Mouse (Mus musculus): ENCODE results near the gene Ube2j1. TPM values are rescaled to one million over a fixed set of nuclear protein-coding genes. Genes with fewer than 3 reads are reported as not detected.

Gene Ube2j1
- polyA plus RNA-seq, 1 experiment from 2014 or later, result 42.2 TPM

DNA sequence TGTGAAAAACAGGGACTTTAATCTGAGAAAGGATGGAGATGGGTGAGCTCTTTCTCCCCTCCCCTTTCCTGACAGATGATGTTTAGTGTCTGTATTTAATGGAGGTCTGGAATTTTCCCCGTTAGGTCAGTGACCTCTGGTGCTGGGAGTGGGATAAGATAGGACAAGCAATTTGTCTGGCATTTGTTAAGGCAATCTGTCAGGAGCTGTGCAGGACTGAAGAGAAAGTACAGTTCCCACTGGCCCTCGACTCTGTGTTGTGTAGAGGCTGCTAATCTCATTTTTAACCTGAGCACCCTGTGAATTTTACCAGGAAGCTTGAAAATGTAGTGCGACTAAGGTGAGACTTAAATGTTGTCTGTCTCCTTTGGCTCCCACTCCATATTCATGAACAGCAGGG lies 45.5 kb upstream of the Ube2j1 start:
- 4% methylated on average over 3 of the region's 3 CpGs for WGBS
- DNase-seq (ENCODE audit: low spot score) (no peak), ATAC-seq (ENCODE audit: insufficient number of reproducible peaks, low FRiP score, low TSS enrichment, low read depth) (no peak)
- Histone ChIP-seq H3K4me2 (ENCODE audit: low read depth, severe bottlenecking) (no peak overlapping the region), H3K4me3 (ENCODE audit: low read depth, low read length) (peak overlapping the region; percentile 3; the same call in 1 of the 2 replicates), H3K9me3 (ENCODE audit: control insufficient read depth, low read length) (no peaks in the 10 kb centered on the region), H3K36me3 (ENCODE audit: control insufficient read depth, insufficient read depth, low read length) (no peaks in the 10 kb centered on the region), H3K27ac (replicated peaks; ENCODE audit: low read depth, low read length) (no peak overlapping the region), H3K4me1 (ENCODE audit: control insufficient read depth, insufficient read depth, low read length) (peaks cover 11% of the 10 kb centered on the region; the same call in 1 of the 2 replicates), H3K27me3 (ENCODE audit: control insufficient read depth, insufficient read depth, low read length) (no peaks in the 10 kb centered on the region; the same call in 1 of the 2 replicates), H3K9ac (ENCODE audit: low read length) (no peak overlapping the region)

DNA sequence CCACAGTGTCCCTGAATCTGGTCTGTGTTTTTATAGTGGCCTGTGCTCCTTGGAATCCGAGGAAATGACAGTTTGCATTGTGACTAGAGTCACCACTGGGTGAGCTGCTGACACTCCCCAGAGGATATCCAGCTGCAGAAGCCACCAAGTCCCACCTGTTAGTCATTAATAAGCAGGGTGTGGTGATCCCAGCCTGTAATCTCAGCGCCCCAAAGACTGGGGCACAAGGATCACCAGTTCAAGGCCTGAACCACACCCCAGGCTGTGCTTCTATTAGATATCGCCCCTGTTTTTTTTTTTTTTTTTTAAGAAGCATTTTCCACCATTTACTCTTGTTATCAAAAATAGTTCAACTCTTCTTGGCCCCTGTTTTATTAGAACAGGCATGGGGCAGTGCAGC lies 44.2 kb upstream of the Ube2j1 start:
- H3K9me3 ChIP-seq (ENCODE audit: control insufficient read depth, low read length), result no peaks in the 10 kb centered on the region
- no peak overlapping the region for H3K27ac ChIP-seq (replicated peaks; ENCODE audit: low read depth, low read length)
- no peaks in the 10 kb centered on the region for H3K27me3 ChIP-seq (ENCODE audit: control insufficient read depth, insufficient read depth, low read length)
- ATAC-seq (ENCODE audit: insufficient number of reproducible peaks, low FRiP score, low TSS enrichment, low read depth) (no peak), DNase-seq (ENCODE audit: low spot score) (no peak)
- H3K4me1 ChIP-seq (ENCODE audit: control insufficient read depth, insufficient read depth, low read length), result peaks cover 11% of the 10 kb centered on the region; the same call in 1 of the 2 replicates
- no peak overlapping the region for H3K4me2 ChIP-seq (ENCODE audit: low read depth, severe bottlenecking)
- no peak overlapping the region for H3K9ac ChIP-seq (ENCODE audit: low read length)
- no peaks in the 10 kb centered on the region for H3K36me3 ChIP-seq (ENCODE audit: control insufficient read depth, insufficient read depth, low read length)
- WGBS, result 52% methylated on average over 3 of the region's 3 CpGs
- H3K4me3 ChIP-seq (ENCODE audit: low read depth, low read length), result no peak overlapping the region

DNA sequence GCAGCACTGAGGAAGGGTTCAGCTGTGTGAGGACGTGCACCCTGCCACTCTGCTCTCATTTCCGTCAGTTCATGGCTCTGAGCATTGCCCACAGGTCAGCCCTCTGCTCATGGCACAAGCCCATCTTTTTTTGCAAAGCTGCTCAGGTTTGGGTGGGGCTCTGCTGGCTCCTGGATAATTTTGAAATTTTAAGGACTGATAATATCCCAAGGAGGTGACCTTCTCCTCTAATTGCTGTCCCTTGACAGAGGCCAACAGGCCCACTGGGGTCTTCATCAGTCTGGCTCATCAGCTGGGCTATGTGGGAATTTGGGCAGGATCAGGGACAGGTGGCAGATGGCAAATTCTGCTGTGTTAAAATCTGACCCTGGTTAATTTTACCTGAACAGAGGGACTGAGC lies 41.9 kb upstream of the Ube2j1 start:
- WGBS, result 85% methylated on average over 2 of the region's 2 CpGs
- Histone ChIP-seq H3K27ac (replicated peaks; ENCODE audit: low read depth, low read length) (no peak overlapping the region), H3K4me3 (ENCODE audit: low read depth, low read length) (no peak overlapping the region), H3K9me3 (ENCODE audit: control insufficient read depth, low read length) (no peaks in the 10 kb centered on the region), H3K4me1 (ENCODE audit: control insufficient read depth, insufficient read depth, low read length) (peaks cover 7% of the 10 kb centered on the region; the same call in 1 of the 2 replicates), H3K4me2 (ENCODE audit: low read depth, severe bottlenecking) (no peak overlapping the region), H3K27me3 (ENCODE audit: control insufficient read depth, insufficient read depth, low read length) (no peaks in the 10 kb centered on the region), H3K36me3 (ENCODE audit: control insufficient read depth, insufficient read depth, low read length) (no peaks in the 10 kb centered on the region), H3K9ac (ENCODE audit: low read length) (no peak overlapping the region)
- no peak for ATAC-seq (ENCODE audit: insufficient number of reproducible peaks, low FRiP score, low TSS enrichment, low read depth)
- no peak for DNase-seq (ENCODE audit: low spot score)

DNA sequence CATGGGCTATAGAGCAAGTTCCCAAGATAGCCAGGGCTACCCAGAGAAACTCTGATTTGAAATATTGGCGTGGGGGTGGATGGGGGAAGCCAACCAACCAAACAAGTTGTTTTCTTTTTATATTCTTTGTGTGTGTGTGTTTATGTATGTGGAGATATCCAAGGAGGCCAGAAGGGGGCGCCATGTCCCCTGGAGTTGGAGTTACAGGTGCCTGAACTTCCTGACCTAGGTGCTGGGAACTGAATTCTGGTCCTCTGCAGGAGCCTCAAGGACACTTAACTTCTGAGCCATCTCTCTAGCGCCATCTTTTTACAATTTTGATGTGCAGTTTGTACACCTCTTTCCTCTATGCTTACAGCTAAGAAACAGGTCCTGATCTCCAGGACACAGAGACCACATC lies 37.0 kb upstream of the Ube2j1 start:
- H3K36me3 ChIP-seq (ENCODE audit: control insufficient read depth, insufficient read depth, low read length), result no peaks in the 10 kb centered on the region
- WGBS, result 71% methylated on average over 3 of the region's 3 CpGs
- no peaks in the 10 kb centered on the region for H3K27me3 ChIP-seq (ENCODE audit: control insufficient read depth, insufficient read depth, low read length)
- no peak for DNase-seq (ENCODE audit: low spot score)
- H3K9me3 ChIP-seq (ENCODE audit: control insufficient read depth, low read length), result no peaks in the 10 kb centered on the region
- no peak for ATAC-seq (ENCODE audit: insufficient number of reproducible peaks, low FRiP score, low TSS enrichment, low read depth)
- H3K9ac ChIP-seq (ENCODE audit: low read length), result no peak overlapping the region
- no peak overlapping the region for H3K4me2 ChIP-seq (ENCODE audit: low read depth, severe bottlenecking)
- H3K4me1 ChIP-seq (ENCODE audit: control insufficient read depth, insufficient read depth, low read length), result no peaks in the 10 kb centered on the region
- H3K27ac ChIP-seq (replicated peaks; ENCODE audit: low read depth, low read length), result no peak overlapping the region
- no peak overlapping the region for H3K4me3 ChIP-seq (ENCODE audit: low read depth, low read length)

DNA sequence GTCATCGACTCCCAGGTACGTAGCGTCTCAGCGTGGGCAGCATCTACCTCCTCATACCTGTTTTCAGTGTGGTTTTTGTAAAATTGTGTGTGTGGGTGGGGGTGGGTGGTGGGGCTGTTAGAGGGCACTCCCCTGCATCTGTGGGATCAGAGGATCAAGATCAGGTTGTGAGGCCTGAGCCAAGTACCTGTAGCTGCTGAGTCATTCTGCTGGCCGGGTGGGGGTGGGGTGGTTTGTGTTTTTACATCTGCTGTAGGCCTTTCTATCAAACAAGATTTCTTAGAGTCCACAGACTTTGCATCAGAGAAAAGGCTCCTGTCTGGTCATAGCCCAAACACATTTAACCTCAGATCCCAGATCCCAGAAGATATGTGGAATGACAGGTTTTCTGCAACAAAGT lies 35.1 kb upstream of the Ube2j1 start:
- 92% methylated on average over 5 of the region's 5 CpGs for WGBS
- ATAC-seq (ENCODE audit: insufficient number of reproducible peaks, low FRiP score, low TSS enrichment, low read depth), result no peak
- H3K36me3 ChIP-seq (ENCODE audit: control insufficient read depth, insufficient read depth, low read length), result no peaks in the 10 kb centered on the region
- no peak for DNase-seq (ENCODE audit: low spot score)
- H3K4me1 ChIP-seq (ENCODE audit: control insufficient read depth, insufficient read depth, low read length), result no peaks in the 10 kb centered on the region
- no peak overlapping the region for H3K4me3 ChIP-seq (ENCODE audit: low read depth, low read length)
- H3K27me3 ChIP-seq (ENCODE audit: control insufficient read depth, insufficient read depth, low read length), result no peaks in the 10 kb centered on the region
- no peak overlapping the region for H3K4me2 ChIP-seq (ENCODE audit: low read depth, severe bottlenecking)
- no peaks in the 10 kb centered on the region for H3K9me3 ChIP-seq (ENCODE audit: control insufficient read depth, low read length)
- H3K27ac ChIP-seq (replicated peaks; ENCODE audit: low read depth, low read length), result no peak overlapping the region
- H3K9ac ChIP-seq (ENCODE audit: low read length), result no peak overlapping the region

DNA sequence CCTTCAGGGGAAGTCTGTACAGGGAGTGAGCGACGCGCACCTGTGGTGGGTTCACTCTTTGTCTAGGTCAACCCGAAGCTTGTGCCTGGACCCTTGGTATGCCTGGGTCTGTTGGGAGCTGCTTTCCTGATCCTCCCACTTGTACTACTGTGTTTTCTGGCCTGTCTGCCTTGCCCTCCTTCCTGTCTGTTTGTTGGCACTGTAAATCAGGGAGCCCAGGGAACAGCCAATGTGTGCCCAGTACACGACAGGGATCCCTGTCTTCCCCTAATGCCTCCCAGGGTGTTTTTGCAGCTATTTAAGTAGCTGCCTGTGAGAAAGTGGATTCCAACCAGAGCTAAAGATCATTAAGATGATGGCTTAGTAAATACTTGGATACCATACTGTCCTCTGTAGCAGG lies 33.6 kb upstream of the Ube2j1 start:
- Histone ChIP-seq H3K27me3 (ENCODE audit: control insufficient read depth, insufficient read depth, low read length) (no peaks in the 10 kb centered on the region), H3K4me3 (ENCODE audit: low read depth, low read length) (no peak overlapping the region), H3K9ac (ENCODE audit: low read length) (no peak overlapping the region), H3K9me3 (ENCODE audit: control insufficient read depth, low read length) (no peaks in the 10 kb centered on the region), H3K4me2 (ENCODE audit: low read depth, severe bottlenecking) (no peak overlapping the region), H3K4me1 (ENCODE audit: control insufficient read depth, insufficient read depth, low read length) (no peaks in the 10 kb centered on the region), H3K27ac (replicated peaks; ENCODE audit: low read depth, low read length) (no peak overlapping the region), H3K36me3 (ENCODE audit: control insufficient read depth, insufficient read depth, low read length) (no peaks in the 10 kb centered on the region)
- WGBS, result 82% methylated on average over 5 of the region's 5 CpGs
- DNase-seq (ENCODE audit: low spot score) (no peak), ATAC-seq (ENCODE audit: insufficient number of reproducible peaks, low FRiP score, low TSS enrichment, low read depth) (no peak)

DNA sequence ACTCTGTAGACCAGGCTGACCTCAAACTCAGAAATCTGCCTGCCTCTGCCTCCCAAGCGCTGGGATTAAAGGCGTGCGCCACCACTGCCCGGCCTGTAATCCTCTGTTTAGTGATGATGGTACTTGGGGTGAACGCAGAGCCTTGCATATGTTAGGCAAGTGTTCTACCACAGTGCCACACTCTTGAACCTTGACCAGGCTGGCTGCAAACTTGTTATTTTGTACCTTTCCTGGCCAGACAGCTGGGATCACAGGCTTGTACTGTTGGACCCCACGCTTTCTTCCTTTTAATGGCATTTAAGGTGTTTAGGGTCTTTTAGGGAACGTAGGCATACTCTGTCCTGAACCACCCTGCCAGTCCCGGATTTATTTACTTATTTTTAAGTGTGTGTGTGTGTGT lies 32.2 kb upstream of the Ube2j1 start:
- Histone ChIP-seq H3K27me3 (ENCODE audit: control insufficient read depth, insufficient read depth, low read length) (no peaks in the 10 kb centered on the region), H3K9ac (ENCODE audit: low read length) (no peak overlapping the region), H3K4me3 (ENCODE audit: low read depth, low read length) (no peak overlapping the region), H3K4me2 (ENCODE audit: low read depth, severe bottlenecking) (no peak overlapping the region), H3K27ac (replicated peaks; ENCODE audit: low read depth, low read length) (no peak overlapping the region), H3K36me3 (ENCODE audit: control insufficient read depth, insufficient read depth, low read length) (no peaks in the 10 kb centered on the region), H3K9me3 (ENCODE audit: control insufficient read depth, low read length) (no peaks in the 10 kb centered on the region), H3K4me1 (ENCODE audit: control insufficient read depth, insufficient read depth, low read length) (no peaks in the 10 kb centered on the region)
- WGBS, result 90% methylated on average over 8 of the region's 8 CpGs
- DNase-seq (ENCODE audit: low spot score) (no peak), ATAC-seq (ENCODE audit: insufficient number of reproducible peaks, low FRiP score, low TSS enrichment, low read depth) (no peak)

DNA sequence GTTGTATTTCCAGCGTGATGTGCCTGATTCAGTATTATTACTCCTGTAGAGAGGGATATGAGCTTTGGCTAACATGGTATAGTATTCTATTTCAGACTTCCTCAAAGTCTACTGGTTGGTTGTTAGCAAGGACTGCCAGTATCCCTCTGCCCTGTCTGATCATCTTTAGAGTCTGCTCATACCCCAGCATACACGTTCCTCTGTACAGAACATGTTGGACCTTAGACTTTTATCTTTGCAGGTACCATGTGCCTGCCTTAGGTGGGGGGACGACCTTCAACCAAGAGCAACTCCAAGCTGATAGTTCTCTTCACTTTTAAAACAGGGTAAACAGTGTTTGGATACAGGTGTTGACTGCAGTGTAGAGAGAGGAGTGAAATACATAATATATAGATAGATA lies 29.1 kb upstream of the Ube2j1 start:
- no peak for DNase-seq (ENCODE audit: low spot score)
- WGBS, result 86% methylated on average over 3 of the region's 3 CpGs
- no peak for ATAC-seq (ENCODE audit: insufficient number of reproducible peaks, low FRiP score, low TSS enrichment, low read depth)
- H3K9me3 ChIP-seq (ENCODE audit: control insufficient read depth, low read length), result no peaks in the 10 kb centered on the region
- no peak overlapping the region for H3K9ac ChIP-seq (ENCODE audit: low read length)
- H3K4me3 ChIP-seq (ENCODE audit: low read depth, low read length), result no peak overlapping the region
- no peaks in the 10 kb centered on the region for H3K27me3 ChIP-seq (ENCODE audit: control insufficient read depth, insufficient read depth, low read length)
- no peaks in the 10 kb centered on the region for H3K36me3 ChIP-seq (ENCODE audit: control insufficient read depth, insufficient read depth, low read length)
- no peak overlapping the region for H3K4me2 ChIP-seq (ENCODE audit: low read depth, severe bottlenecking)
- no peak overlapping the region for H3K27ac ChIP-seq (replicated peaks; ENCODE audit: low read depth, low read length)
- no peaks in the 10 kb centered on the region for H3K4me1 ChIP-seq (ENCODE audit: control insufficient read depth, insufficient read depth, low read length)
